Mouse (Mus musculus): ENCODE results near the gene Ppp1r27. TPM values are rescaled to one million over a fixed set of nuclear protein-coding genes. Genes with fewer than 3 reads are reported as not detected.

Gene Ppp1r27
- total RNA-seq, 1 experiment from 2014 or later = not detected

DNA sequence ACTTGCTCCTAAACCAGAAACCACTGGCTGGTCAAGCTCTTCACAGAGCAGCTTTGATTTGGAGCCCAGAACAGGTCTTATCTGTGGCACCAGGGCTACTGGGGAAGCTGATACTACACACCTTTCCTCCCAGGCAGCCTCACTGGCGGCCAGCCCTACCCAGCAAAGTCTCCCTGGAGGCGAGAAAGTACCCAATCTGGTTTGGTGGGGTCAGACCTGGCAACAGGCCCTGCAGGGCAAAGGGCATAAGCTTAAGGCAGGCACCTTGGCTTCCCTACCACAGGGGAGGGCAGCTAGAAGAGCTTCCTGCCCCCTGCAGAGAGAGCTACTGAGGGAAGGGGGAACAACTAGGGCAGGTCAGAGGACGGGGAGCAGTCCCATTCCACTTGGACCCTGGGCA, 50.6 kb downstream of the Ppp1r27 start:
- ATAC-seq (ENCODE audit: extremely low read depth, insufficient number of reproducible peaks, low FRiP score, poor library complexity, severe bottlenecking) = no peak

Other genes with a start within 250 kb of the Ppp1r27 start
- gene Actg1, start 202.6 kb downstream of the Ppp1r27 start, total RNA-seq (2017) = 1,411 and 1,557 TPM in 2 replicates
- 0.47 TPM in 1 of 2 replicates, not detected in the other for gene Fscn2, start 189.6 kb downstream of the Ppp1r27 start, total RNA-seq (2017)
- gene Faap100, start 172.4 kb downstream of the Ppp1r27 start, total RNA-seq (2017) = 13.3 and 15.6 TPM in 2 replicates
- gene Nploc4, start 113.4 kb downstream of the Ppp1r27 start, total RNA-seq (2017) = 24.4 and 25.4 TPM in 2 replicates
- gene Tspan10, start 108.5 kb downstream of the Ppp1r27 start, total RNA-seq (2017) = not detected in 2 replicates
- not detected in 2 replicates for gene Pde6g, start 97.6 kb downstream of the Ppp1r27 start, total RNA-seq (2017)
- gene Oxld1, start 93.1 kb downstream of the Ppp1r27 start, total RNA-seq (2017) = 5.9 and 9.5 TPM in 2 replicates
- gene Ccdc137, start 93.0 kb downstream of the Ppp1r27 start, total RNA-seq (2017) = 35.0 and 48.6 TPM in 2 replicates
- 13.4 and 17.1 TPM in 2 replicates for gene Arl16, start 83.5 kb downstream of the Ppp1r27 start, total RNA-seq (2017)
- 20.8 and 24.1 TPM in 2 replicates for gene Mrpl12, start 66.5 kb downstream of the Ppp1r27 start, total RNA-seq (2017)
- 5.0 and 7.9 TPM in 2 replicates for gene Slc25a10, start 59.3 kb downstream of the Ppp1r27 start, total RNA-seq (2017)
- gene Gcgr, start 20.4 kb downstream of the Ppp1r27 start, total RNA-seq (2017) = 0.23 TPM in 1 of 2 replicates, not detected in the other
- gene Mcrip1, start 1.4 kb downstream of the Ppp1r27 start, total RNA-seq (2017) = 15.0 and 16.9 TPM in 2 replicates
- 122 and 155 TPM in 2 replicates for gene P4hb, start 22.1 kb upstream of the Ppp1r27 start, total RNA-seq (2017)
- 166 and 185 TPM in 2 replicates for gene Arhgdia, start 30.5 kb upstream of the Ppp1r27 start, total RNA-seq (2017)
- 52.7 and 88.0 TPM in 2 replicates for gene Alyref, start 47.2 kb upstream of the Ppp1r27 start, total RNA-seq (2017)
- 15.7 and 22.0 TPM in 2 replicates for gene Anapc11, start 47.3 kb upstream of the Ppp1r27 start, total RNA-seq (2017)
- gene Npb, start 57.3 kb upstream of the Ppp1r27 start, total RNA-seq (2017) = not detected in 2 replicates
- 31.7 and 47.8 TPM in 2 replicates for gene Pcyt2, start 66.8 kb upstream of the Ppp1r27 start, total RNA-seq (2017)
- 181 and 194 TPM in 2 replicates for gene Sirt7, start 74.1 kb upstream of the Ppp1r27 start, total RNA-seq (2017)
- 25.5 and 33.5 TPM in 2 replicates for gene Mafg, start 82.5 kb upstream of the Ppp1r27 start, total RNA-seq (2017)
- 1.6 TPM in 1 of 2 replicates, not detected in the other for gene Pycr1, start 92.6 kb upstream of the Ppp1r27 start, total RNA-seq (2017)
- gene Myadml2, start 97.0 kb upstream of the Ppp1r27 start, total RNA-seq (2017) = not detected in 2 replicates
- gene Notum, start 110.0 kb upstream of the Ppp1r27 start, total RNA-seq (2017) = not detected in 2 replicates
- 59.7 and 74.8 TPM in 2 replicates for gene Aspscr1, start 121.8 kb upstream of the Ppp1r27 start, total RNA-seq (2017)
- gene Cenpx, start 162.6 kb upstream of the Ppp1r27 start, total RNA-seq (2017) = 24.2 and 44.7 TPM in 2 replicates
- 47.1 and 47.6 TPM in 2 replicates for gene Lrrc45, start 162.8 kb upstream of the Ppp1r27 start, total RNA-seq (2017)
- 0.98 TPM in 1 of 2 replicates, not detected in the other for gene Rac3, start 170.3 kb upstream of the Ppp1r27 start, total RNA-seq (2017)
- 6.8 and 8.1 TPM in 2 replicates for gene Dcxr, start 176.1 kb upstream of the Ppp1r27 start, total RNA-seq (2017)
- 0.81 TPM in 1 of 2 replicates, not detected in the other for gene Cbr2, start 181.0 kb upstream of the Ppp1r27 start, total RNA-seq (2017)
- 26.0 and 37.3 TPM in 2 replicates for gene Hmga1b, start 211.7 kb upstream of the Ppp1r27 start, total RNA-seq (2017)
- gene Rfng, start 233.1 kb upstream of the Ppp1r27 start, total RNA-seq (2017) = 3.8 and 5.9 TPM in 2 replicates
- gene Gps1, start 233.1 kb upstream of the Ppp1r27 start, total RNA-seq (2017) = 59.6 and 60.3 TPM in 2 replicates
- 30.9 and 32.5 TPM in 2 replicates for gene Dus1l, start 245.3 kb upstream of the Ppp1r27 start, total RNA-seq (2017)

All from neutrophil, adult 5-6 weeks (primary cell).